Mouse (Mus musculus) left cerebral cortex, postnatal 36 days (tissue): Measurements from ENCODE around the gene Rbbp5. TPM values are rescaled to one million over a fixed set of nuclear protein-coding genes. Genes with fewer than 3 reads are reported as not detected.

Experiments used
- DNase-seq, 2 experiments: peaks; one replicate each; pipeline ENCODE4 v3.0.0; 2021 to 2022; ENCODE audit warnings: low spot score in 2 of 2, mixed read lengths in 1 of 2
- intact Hi-C: fragments of 180-260 bp; cut with DNase I; formaldehyde crosslinking; loops from one replicate; pipeline ENCODE4 v1.15.1; 2025
- total RNA-seq, 2 experiments: library from RNA; stranded (reverse); gene quantifications; 2 replicates each; pipeline ENCODE4 v1.2.3; 2021

Rbbp5 gene
- total RNA-seq, 2 experiments from 2014 or later = 49.3 to 66.3 TPM

- intact Hi-C loops = no loop called here
- DNase-seq = no peak
Measured at GRCm38 (mm10) chr1:132533840-132534239, 56.7 kb downstream of the Rbbp5 start.

DNA sequence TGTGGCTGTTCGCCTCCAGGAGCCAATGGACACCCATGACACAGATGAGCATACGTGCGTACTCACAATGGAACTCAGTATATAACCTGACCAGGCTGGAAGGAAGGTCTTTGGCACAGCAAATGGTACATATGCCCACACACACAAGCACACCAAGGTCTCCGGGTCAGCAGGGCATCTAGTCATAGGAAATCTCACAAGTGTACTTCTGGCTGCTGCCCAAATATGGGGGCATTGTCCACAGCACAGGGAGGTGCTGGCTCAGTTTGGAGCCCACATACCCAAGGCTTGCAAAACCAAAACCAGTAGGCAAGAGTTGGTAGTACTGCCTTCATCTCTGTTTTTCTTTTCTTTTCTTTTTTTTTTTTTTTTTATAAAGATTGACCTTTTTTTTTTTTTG is 58.4 kb downstream of the Rbbp5 start:
- intact Hi-C loops = no loop called here
- no peak for DNase-seq

- intact Hi-C loops = no loop called here
- no peak for DNase-seq
Measured at GRCm38 (mm10) chr1:132536416-132536815, 59.3 kb downstream of the Rbbp5 start.

GRCm38 (mm10) chr1:132537736-132538135 is 60.6 kb downstream of the Rbbp5 start:
- DNase-seq = no peak

GRCm38 (mm10) chr1:132540701-132541100 is 63.5 kb downstream of the Rbbp5 start:
- intact Hi-C loops = loop anchor here (5.0 kb wide), 1 partner anchor 52 kb away; no protein-coding TSS in a partner anchor
- DNase-seq = no peak

More at GRCm38 (mm10) chr1:132537736-132538135, 60.6 kb downstream of the Rbbp5 start:
- intact Hi-C loops = no loop called here

DNA sequence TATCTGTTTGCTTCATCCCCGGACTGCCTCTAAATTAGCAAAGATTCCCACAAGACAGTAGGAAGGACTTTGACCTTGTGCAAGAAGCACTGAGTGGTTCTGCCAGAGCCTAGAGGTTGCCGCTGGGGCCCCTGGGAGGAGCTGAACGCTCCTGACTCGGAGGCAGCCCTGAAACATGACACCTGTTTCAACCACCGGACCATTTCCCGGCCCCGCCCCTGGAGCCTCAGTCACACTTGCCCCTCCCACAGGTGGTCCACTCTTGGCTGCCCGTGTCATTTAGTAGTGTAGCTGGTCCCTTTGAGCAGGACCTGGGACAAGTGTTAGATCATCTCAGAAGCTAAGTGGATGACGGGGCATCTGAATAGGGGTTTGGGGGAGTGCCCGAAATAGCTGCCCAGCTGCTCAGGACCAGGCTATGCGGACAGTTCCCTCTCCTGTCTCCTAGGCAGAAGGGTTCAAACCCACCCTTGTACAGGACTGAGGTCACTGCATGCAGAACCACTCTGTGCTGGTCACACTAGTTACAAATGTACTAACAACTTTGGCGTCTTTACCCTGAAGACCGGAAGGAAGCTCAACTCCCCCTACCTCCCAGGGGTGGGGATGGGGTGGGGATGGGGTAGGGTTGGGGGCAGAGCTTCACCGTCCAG is 64.1 kb downstream of the Rbbp5 start:
- intact Hi-C loops = loop anchor here (5.0 kb wide), 1 partner anchor 51 kb away; no protein-coding TSS in a partner anchor
- DNase-seq = no peak

- no peak for DNase-seq
- intact Hi-C loops = loop anchor here (5.0 kb wide), 1 partner anchor 50 kb away; no protein-coding TSS in a partner anchor
Measured at GRCm38 (mm10) chr1:132541824-132542599, 64.8 kb downstream of the Rbbp5 start.

GRCm38 (mm10) chr1:132542762-132543306 is 65.7 kb downstream of the Rbbp5 start, which contains the start of gene Cntn2:
TSS of gene Cntn2 (minus strand) at chr1:132543256.
- intact Hi-C loops = loop anchor here (5.0 kb wide), 1 partner anchor 49 kb away; no protein-coding TSS in a partner anchor

DNA sequence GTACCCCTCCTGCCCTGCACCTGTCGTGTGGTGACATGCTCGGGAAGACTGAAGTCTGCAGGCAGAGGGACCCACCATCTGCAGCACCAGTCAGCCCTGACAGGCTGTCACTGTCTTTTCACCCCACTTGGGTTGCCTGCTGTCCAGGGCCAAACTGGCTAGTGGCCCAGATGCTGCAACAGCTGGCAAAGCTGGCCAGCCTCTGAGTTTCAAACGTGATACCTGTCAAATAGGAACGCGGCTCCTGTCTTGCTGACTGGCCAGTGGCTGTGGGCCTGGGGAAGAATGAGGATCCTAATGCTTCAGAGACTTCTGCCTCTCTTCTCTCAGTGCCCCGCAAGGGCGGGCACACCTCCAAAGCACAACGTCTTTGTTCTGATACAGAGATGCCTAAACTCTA is 66.6 kb downstream of the Rbbp5 start:
- no peak for DNase-seq
- intact Hi-C loops = loop anchor here (5.0 kb wide), 1 partner anchor 49 kb away; no protein-coding TSS in a partner anchor

More at GRCm38 (mm10) chr1:132542762-132543306, 65.7 kb downstream of the Rbbp5 start, which contains the start of gene Cntn2:
- DNase-seq = peak; percentile 78 to 85

Other genes starting within 250 kb of the Rbbp5 start
- gene Gm10188, start 247.6 kb upstream of the Rbbp5 start, total RNA-seq = not detected
- 10 to 100 TPM; 11.0 to 13.6 TPM for gene Klhdc8a, start 178.7 kb upstream of the Rbbp5 start, total RNA-seq
- 1 to 10 TPM in 1 of 2 experiments, under 1 TPM in 1; 0.62 to 1.6 TPM for gene Nuak2, start 161.2 kb upstream of the Rbbp5 start, total RNA-seq
- gene Tmcc2, start 86.1 kb upstream of the Rbbp5 start, total RNA-seq = 100 to 1,000 TPM; 171 to 173 TPM
- 10 to 100 TPM; 40.4 to 46.8 TPM for gene Dstyk, start 59.8 kb upstream of the Rbbp5 start, total RNA-seq
- gene Tmem81, start 28.9 kb downstream of the Rbbp5 start, total RNA-seq = 1 to 10 TPM; 3.1 to 4.3 TPM
- gene Cntn2, start 65.9 kb downstream of the Rbbp5 start, total RNA-seq = 10 to 100 TPM; 81.8 to 82.9 TPM